Mouse (Mus musculus): Measurements from ENCODE around the gene Cfi.

Gene Cfi

DNA sequence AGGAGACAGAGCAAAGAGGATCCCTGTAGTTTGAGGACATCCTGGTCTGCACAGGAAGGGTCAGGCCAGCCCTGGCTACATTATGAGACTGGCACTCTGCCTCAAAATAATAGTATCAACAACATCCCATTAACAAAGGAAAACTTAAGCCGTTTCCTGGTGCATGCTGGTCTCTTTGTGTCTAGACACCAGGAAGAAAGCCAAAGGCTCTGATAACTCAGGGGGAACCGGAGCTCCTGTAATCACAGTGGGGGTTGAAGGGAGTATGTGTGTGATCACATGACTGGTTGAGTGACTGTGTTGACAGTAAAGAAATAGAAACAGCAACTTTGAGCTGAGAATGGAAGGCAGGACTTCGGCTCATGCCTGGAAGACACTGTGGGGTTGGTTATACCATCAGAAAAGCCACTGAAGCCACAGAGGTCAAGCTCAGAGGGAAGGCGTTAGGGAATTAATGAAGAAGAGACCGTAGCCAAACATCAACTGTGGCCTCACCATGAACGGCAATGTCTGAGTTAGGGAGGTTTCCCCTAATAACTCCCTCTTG, at the start of gene Cfi:
Gene Cfi, plus strand, starts transcription at position 497 of the 547 bp plus-strand sequence.
- no peak for DNase-seq

DNA sequence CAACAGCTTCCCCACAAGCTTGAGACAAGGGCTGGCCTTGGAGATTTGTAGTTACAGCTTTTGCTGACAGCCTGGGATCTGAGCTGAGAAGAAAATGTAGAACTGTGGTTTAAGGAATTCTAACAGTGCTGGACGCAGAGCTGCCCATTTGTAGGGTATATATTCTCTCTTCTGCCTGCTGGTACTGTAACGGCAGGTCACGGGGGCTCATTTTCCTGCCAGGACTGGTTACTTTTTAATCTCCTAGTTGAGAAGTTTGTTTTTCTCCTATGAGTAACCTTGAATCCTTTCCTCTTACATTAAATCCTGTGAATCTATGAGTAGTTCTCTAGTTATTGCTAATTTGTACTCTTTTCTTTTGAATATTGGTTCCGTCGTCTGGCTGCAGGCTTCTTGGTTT, 41.9 kb upstream of the Cfi start:
- no peak for DNase-seq

DNA sequence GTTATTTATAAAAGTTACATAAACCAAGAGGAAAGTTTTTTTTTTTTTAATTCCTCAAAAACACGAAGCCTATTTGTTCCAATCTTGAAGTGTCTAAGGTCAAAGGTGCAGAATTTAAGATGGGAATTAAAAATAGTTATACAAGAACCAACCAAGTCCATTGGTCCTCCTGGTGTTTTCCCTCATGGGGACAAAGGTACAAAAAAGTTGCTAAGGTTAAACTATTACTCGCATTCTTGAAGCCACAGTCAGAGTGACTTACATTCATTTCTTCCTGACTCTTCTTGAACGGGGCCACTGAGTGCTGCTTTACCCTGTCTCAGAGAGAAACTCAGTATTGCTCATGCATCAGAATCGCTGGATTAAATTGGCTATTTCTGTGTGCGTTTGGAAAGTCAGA, 38.3 kb upstream of the Cfi start:
- DNase-seq, result no peak

DNA sequence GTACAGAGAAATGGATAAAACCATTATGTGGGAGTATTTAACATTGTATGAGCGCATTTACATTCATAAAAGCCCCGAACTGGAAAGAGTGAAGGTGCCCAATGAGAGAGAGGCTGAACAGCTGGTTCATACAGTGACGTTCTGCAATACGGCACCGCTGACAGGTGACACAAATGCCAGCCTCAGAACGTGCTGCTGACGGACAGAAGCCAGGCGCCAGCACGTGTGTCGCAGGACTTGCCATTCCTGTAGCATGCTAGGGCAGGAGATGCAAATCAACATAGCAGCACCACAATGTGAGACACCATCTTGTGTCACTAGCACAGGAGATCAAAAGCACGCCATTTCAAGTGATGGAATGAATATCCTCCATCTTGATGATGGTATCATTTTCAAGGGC, 37.1 kb upstream of the Cfi start:
- DNase-seq, result no peak

DNA sequence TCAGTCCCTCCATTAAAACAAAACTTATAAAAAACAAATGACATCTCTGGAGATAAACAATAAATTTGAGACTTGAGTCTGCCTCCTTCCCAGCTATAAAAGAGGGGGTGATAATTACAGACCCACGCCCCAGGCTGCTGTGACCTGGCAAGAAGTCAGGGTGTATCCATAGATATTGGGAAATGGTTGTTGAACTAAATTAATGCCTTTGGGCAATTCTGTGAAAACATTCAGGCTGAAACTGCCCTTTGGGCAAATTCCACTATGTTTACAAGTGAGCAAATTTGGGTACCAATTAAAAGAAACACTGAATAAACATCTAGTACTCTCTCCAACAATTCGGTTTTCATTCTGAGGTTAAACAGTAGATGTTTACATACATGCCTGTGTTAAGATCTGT, 36.7 kb upstream of the Cfi start:
- no peak for DNase-seq

DNA sequence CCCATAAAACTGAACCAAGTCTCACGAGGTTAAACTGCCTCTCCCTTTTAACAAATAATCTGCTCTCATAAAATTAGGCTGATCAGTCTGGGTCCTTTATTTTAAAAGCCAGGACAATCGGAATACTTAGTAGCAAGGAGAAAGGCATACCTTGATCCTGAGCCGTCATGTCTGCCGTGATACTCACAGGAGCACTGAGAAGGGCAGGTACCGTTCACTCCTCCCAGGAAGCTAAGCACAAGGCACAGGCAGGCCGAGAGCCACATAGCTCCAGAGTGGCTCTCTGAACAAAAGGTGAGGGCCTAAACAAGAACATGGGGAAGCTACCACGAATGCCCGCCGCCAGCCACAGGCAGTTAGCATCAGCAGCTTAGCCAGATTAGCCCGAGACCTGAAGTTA, 31.9 kb upstream of the Cfi start, which contains the start of gene Lrit3:
Gene Lrit3, minus strand, starts transcription at position 266 of the 400 bp plus-strand sequence.
- no peak for DNase-seq

DNA sequence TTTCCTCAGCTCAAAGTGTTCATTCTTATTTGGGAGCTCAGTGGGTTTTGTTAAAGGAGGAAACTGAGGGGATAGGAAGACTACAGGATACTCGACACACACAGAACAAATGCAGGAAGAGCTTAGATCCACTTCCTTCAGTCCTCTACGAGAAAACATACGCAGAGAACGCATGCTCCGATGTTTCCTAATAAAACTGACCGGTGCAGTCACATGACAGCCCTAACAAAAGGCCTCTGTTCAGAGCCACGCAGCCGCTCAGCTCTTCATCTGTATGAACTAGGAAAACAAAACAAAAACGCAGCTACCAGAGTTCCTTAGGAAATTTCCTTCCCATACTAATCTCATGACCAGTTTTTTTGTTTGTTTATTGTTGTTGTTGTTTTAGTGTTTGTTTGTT, 14.8 kb upstream of the Cfi start:
- no peak for DNase-seq

DNA sequence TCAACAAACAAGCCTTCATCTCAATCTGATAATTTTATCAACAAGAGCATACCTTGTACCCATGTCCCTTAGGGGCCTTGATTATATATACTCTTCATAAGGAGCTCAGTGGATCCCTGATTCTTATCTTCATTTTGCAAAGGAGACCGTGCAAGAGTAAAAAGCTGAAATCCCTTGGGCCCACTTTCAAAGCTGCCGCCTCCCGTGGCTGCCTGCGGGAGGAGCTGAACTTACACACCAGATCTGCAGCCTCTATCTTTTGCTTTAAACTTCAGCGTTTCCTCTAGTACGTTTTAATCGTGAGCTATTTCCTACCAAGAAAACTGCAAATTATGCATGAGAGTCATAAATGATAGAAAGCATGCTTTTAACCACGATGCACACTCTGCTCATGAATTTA, 13.9 kb upstream of the Cfi start:
- DNase-seq, result no peak

DNA sequence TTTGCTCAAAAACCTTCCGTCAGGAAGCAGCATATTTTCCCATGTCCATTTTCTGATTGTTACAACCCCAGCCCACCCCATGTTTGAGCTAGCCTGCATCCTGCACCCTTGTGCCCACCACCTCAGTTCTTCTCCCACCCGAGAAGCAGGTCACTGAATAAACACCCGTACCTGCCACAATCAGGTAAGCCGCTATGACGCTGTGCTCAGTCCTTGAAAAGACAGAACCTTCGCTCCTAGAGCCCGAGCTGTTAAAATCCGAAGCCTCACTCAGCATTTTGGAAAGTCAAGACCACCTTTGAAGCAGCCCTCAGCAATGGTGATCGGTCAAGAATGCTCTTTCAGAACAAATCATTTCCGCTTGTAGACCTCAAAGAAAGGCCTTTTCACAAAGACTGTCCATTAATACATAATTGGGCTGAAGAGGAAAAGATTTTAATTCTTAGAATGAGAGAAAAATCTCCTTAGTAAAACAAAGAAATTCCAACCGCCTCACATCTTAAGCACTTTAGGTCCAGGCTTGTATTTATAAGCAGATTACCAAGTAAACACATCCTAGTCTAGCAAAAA, 13.4 kb upstream of the Cfi start, which contains the start of gene Rrh:
Gene Rrh, minus strand, starts transcription at position 382 of the 570 bp plus-strand sequence.
- DNase-seq, result no peak

DNA sequence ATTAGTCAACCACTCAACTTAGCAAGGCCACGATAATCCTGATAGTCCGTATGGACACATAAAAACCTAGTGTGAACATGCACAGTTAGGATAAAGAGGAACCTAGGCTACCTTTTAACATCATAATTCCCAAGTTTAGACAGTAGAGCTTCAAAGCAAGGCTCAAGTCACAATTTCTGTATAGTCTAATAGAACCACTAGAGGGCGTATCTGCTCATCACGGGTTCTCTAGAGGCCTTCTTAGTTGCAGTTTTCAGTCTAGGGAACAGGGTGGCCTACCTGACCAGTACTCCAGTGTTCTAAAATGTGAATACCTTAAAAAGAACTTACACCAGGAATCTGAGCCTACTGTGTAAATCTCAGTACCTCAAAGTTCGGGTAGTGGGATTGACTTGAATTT, 12.4 kb upstream of the Cfi start:
- no peak for DNase-seq

DNA sequence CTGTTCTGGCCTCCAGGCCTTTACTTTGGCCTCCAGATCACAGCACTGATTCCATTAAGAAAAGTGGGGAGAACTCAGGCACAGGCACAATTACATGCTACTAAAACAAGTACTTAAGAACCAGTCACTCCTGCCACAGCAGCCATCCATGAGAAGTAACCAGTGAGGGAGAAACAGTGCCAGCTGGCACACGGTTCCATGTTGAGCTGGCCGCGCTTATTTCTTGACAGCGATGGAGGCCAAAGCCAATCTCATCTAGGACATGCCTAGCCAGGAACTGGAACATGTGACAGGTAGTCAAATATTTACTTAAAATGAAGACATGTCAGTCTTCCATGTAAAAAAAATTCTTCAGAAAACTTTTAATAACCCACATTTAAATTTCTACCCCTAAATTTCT, 11.5 kb upstream of the Cfi start:
- no peak for DNase-seq

DNA sequence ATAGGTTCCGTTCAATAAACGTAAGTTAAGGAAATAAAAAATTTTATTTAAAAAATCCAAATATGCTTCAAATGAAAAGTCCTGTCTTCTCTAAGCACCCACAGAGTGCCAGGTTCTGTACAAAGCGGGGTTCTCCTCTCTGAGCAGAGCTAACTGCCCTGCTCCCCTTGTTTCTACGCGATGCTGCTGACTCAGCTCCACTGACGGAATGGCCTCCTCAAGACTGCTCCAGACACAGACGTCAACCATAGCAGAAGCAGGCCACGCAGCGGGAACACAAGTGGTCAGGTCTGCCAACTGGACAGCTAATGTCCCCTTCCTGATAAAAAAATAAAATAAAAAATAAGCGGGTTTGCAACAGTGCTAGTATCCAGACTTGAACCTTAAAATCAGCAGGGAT, 10.8 kb upstream of the Cfi start:
- no peak for DNase-seq

DNA sequence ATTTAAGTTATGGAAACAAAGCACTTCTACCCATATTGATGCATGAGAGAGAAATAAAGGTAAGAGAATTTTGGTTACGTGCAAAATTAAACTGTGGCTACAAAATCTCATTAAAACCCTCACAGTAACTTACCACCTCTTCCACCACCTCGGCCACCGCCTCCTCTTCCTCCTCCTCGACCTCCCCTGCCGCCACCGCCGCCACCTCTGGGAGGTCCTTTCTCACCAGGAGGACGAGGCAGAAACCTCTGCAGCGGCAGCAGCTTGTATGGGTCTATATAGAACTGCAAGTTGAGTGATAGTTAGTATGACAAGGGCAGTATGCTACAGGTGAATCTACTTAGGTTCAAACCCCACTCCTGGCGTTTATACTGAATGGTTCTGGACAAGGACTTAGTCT, 9.0 kb upstream of the Cfi start:
- DNase-seq, result no peak

DNA sequence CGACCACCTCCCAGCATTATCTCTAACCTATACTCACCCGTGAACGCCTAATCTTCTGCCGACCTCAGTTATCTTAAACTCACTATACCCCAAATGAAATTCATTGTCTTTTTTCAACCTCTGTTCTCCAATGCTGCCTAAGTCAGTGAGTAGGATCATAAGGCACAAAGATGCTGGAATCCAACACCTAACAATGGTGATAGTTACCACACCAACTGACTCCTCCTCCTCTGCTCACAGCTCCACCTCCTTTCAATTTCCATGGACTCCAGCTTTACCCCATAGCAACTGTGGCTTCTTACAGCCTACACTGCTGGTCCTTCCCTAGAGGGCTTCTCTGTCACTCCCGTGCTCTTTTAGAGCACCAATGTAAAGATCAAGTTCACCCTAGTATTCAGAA, 8.0 kb upstream of the Cfi start:
- DNase-seq, result no peak

DNA sequence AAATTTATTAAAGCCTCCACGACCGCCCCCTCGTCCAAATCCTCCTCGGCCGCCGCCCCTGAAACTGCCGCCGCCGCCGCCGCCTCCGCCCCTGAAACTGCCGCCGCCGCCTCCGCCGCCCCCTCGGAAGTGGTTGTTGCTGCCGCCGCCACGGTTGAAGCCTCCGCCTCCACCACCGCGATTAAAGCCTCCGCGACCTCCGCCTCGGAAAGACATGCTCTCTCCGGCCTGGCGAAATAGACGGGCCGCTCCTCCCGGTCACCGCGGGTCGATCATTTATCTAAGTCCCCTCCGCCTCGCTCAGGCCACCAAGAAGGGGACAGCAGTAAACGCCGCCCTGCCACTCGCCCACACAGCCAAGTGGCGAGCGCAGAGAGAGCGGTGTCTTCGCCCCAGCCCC, 5.1 kb upstream of the Cfi start:
- DNase-seq, result peak; percentile 42 to 43

DNA sequence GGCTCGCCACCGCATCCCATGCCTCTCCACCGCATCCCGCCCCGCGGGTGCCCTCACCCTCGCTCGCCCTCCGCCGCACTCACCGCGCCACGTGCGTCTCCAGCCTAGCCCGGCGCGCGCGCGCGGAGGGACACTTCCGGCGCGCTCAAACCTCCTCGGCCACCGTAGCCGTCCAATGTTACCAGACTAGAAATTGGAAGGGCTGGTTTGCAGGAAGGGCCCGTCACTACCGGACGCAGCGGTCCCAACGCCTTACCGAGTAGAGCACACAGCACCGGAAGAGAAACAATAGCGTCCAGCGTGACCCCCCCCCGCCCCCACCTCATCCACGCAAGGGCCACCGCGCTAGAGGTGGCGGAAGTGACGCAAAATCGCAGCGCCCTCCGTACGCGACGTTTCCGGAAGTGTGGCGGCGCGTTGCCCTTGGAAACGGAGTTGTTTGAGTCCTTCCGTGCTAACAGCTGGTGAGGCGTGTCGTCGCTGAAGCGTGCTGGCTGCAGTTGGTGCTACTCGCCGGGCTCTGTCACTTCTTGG, 4.6 kb upstream of the Cfi start, which contains the start of gene Gar1:
Gene Gar1, minus strand, starts transcription at position 362 of the 534 bp plus-strand sequence.
- DNase-seq, result peak; percentile 86 to 91

DNA sequence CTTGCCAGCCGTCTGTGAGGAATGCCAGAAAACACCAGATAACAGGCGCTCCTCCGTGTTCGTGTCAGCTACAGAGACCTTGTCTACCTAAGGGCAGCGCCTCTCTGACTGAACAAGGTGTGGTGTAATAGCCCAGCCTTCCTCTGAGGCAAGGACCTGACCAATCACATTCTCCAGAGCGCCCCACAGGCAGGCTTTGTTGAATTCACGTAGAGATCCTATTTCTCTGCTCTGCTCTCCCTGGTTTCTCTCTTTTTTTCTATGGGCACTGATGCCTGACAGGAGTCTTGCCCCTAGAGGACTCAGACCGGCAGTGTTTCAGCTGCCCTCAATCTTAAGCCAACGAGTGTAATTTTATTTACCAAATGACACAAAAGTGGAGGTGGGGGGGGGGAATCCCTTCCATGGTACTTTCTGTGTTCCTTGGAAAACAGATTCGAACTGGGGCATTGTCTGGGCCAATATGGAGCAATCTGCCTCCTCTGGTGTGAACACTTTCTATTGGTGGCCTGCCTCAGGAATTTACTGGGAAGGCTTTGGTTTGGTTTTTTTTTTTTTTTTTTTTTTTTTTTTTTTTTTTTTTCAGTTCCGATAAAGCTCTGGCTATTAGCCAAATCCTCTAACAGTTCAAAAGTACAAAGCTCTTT, 490 bp downstream of the Cfi start:
- DNase-seq, result no peak

DNA sequence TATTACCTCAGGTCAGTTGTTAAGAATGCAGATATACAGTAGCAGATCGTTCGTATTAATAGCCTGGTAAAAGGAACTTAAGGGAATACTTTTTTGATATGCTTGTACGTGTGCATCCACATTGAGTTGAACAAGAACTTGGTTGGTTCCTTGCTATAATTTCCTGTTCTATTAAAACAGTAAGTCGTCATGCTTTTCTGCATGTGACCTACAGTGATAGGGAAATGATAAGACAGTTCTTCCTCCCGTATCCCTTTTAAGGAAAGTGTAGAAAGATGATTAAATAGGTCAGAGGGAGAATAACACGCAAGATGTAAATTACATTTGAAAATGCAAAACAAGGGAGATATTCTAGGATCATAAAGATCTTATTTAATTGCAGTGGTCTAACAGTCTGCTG, 1.3 kb downstream of the Cfi start:
- DNase-seq, result no peak

DNA sequence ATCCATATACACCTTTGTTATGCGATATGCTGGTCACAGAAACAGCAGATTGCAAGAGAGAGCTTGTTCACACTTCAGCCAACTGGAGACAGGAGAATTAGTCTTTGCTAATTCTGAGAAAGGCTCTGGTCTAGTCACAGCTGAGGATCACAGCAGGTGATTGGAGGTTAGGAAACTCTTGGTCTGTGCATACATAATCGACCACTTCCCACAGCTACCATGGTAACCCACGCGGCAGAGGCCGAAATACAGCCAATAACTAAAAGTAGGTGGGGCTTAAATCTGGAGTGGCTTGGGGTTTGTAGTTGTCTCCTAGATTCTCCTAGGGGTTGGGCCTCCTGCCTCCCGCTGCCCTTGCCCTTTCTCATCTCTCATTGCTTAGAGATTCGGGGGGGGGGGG, 2.3 kb downstream of the Cfi start:
- DNase-seq, result no peak

DNA sequence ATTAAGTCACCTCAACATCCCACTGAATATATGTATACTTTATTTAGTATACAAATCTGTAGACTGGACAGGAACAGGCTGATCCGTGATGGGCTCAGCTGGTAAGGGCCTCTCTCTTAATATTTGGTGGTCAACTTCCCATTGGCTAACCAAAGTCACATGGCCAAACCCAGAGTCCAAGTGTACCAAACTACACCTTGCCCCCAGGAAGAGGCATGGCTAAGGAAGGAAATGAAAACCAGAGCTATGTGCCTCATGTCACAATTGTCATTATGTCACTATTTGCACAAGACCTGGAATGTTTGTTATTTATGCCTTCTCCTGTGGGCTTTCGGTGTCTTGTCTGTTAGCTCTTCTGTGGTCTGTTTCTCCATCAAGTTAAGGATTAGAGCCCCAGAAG, 10.2 kb downstream of the Cfi start:
- no peak for DNase-seq

DNA sequence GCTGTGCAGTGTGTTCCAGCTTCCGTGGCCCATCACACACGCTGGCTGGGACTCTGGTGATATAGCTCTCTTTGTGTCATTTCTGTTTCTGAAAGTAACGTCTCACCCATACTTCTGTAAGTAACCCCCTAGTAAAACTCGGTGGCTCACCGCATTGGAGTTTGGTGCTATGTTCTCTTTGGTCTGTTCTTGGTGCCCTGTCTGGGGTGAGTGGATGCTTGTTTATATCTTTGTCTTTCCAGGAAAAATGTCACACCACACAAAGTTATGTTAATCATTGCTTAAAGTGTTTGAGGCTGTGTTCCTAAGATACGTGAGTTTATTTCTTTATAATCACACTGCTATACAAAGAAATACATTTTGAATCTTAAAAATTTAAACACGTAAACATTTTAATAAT, 11.2 kb downstream of the Cfi start:
- no peak for DNase-seq

DNA sequence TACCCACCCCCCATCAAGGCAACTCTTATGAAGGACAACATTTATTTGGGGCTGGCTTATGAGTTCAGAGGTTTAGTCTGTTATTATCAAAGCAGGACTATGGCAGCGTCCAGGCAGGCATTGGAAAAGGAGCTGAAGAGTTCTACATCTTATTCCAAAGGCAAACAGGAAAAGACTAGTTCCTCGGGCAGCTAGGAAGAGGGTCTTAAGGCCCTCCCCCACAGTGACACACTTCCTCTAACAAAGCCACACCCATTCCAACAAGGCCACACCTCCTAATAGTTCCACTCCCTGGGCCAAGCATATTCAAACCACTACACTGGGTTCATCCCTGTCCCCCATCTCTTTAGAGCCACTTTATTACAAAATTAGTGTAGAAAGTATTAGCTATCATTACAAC, 26.9 kb downstream of the Cfi start:
- DNase-seq, result no peak

DNA sequence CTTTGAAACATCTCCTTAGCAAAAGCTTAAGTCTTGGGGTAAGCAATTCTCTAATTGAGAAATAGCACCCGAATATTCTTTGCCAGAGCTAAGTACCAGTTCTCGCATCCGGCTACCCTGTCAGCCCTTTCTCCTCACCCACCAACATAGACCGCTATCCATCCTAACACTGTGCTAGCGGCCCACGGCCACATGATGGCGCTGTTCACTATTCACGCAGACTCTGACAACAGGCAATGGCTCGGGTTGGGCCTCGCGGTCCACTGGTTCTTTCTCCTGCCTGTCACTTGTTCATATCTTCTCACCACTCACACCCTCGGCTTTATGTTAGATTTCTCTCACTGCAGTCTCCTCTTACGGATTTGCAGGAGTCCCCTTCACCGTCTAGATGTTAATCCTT, 28.0 kb downstream of the Cfi start:
- no peak for DNase-seq

DNA sequence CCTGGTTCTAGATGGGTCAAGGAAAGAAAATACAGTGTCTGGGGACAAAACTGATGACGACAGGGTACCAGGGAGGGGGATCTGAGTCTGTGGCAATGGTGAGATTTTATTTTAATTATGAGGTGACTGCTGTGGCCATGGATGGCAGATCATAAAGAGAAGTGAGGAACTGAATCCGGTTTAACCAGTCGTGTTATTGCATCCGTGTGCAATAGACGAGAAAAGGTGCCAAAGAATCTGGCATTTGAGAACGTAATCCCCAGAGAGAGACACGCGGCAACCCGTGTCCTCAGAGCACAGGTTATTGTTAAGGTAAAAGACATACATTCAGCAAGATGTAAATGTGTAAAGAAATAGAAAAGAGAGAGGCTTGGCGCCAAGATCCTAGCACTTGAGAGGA, 41.6 kb downstream of the Cfi start:
- DNase-seq, result no peak
